Mouse (Mus musculus): ENCODE results near the gene Efna5.

- TF ChIP-seq CTCF (IDR thresholded peaks at IDR 0.05; ENCODE audit: extremely low read depth, insufficient read length, insufficient replicate concordance, low read depth, low read length) (no peak), POLR2A (IDR thresholded peaks at IDR 0.05; ENCODE audit: low read depth, low read length) (no peak)
Observed at GRCm38 (mm10) chr17:62864966-62865365, 16.2 kb downstream of the Efna5 start.
